Comparison of ENCODE assay signal across 11 mouse cellular contexts in genomic region chr10:90729527-90729926, GRCm38 (mm10).
DNase-seq lines count a peak whose midpoint lies in the region; ATAC-seq and TF ChIP-seq lines count a peak whose summit lies in the region.
"Had no signal": no experiment of that assay in that cellular context is flagged by ENCODE, and none has a peak within 500 bp of the region (broad histone marks: within the 10 kb centered on the region; RNA-seq: fewer than 3 reads in every experiment).

No protein-coding gene starts in this region.

- H3K4me2 ChIP-seq in limb, embryonic 14.5 days (replicated peaks; ENCODE audit: low read depth, low read length, severe bottlenecking): no peak overlapping the region
- H3K4me2 ChIP-seq in neural tube, embryonic 15.5 days: peak overlapping the region; percentile 64

- TF ChIP-seq POLR2A in limb, embryonic 14.5 days (IDR thresholded peaks at IDR 0.05; ENCODE audit: borderline replicate concordance, extremely low read depth, insufficient read depth, insufficient read length): no peak

- no peak for DNase-seq in cerebellum, postnatal 4 days (ENCODE audit: low spot score in 2 of 2)
- DNase-seq in limb, embryonic 14.5 days (ENCODE audit: low spot score): no peak
- DNase-seq in limb, embryonic 10.5 days (ENCODE audit: low spot score): no peak
- peak; percentile 33 to 44 for DNase-seq in cerebellum, postnatal 36 days
- no peak for DNase-seq in thymus, adult 18-20 months
- no peak for DNase-seq in heart, postnatal 36 days

- 0 out of 2 replicates have a peak, but pooled peaks have one; percentile 43 for ATAC-seq in cerebellum, adult (ENCODE audit: insufficient number of reproducible peaks, low FRiP score, low TSS enrichment)
- peak; percentile 14; the same call in 1 of the 2 replicates for ATAC-seq in limb, embryonic 14.5 days (ENCODE audit: low FRiP score, low read depth)
- ATAC-seq in neural tube, embryonic 15.5 days (ENCODE audit: low FRiP score): no peak
- ATAC-seq: inflammation-experienced regulatory T-cells, adult 6 months had no signal

- H3K4me1 ChIP-seq in limb, embryonic 14.5 days (ENCODE audit: control insufficient read depth, insufficient read depth, low read length): no peaks in the 10 kb centered on the region
- H3K4me1 ChIP-seq in limb, embryonic 10.5 days: peaks cover 4% of the 10 kb centered on the region; the same call in 1 of the 2 replicates
- peaks cover 15% of the 10 kb centered on the region for H3K4me1 ChIP-seq in neural tube, embryonic 15.5 days

- no peak overlapping the region for H3K9ac ChIP-seq in limb, embryonic 14.5 days (ENCODE audit: low read depth, low read length, severe bottlenecking)
- H3K9ac ChIP-seq in neural tube, embryonic 15.5 days (replicated peaks): no peak overlapping the region
- H3K9ac ChIP-seq: limb, embryonic 12.5 days had no signal

- no peak overlapping the region for H3K27ac ChIP-seq in limb, embryonic 14.5 days (replicated peaks; ENCODE audit: low read depth, low read length)
- H3K27ac ChIP-seq in limb, embryonic 10.5 days: no peak overlapping the region
- H3K27ac ChIP-seq in neural tube, embryonic 15.5 days (replicated peaks): no peak overlapping the region
- H3K27ac ChIP-seq: gastrocnemius, adult 2 months; limb, embryonic 12.5 days had no signal

- H3K36me3 ChIP-seq in limb, embryonic 14.5 days (ENCODE audit: control insufficient read depth, insufficient read depth, low read length): no peaks in the 10 kb centered on the region
- no peaks in the 10 kb centered on the region for H3K36me3 ChIP-seq in limb, embryonic 10.5 days
- H3K36me3 ChIP-seq in neural tube, embryonic 15.5 days: no peaks in the 10 kb centered on the region
- H3K36me3 ChIP-seq: limb, embryonic 12.5 days had no signal

- 39% methylated on average over 10 of the region's 10 CpGs for WGBS in limb, embryonic 14.5 days
- WGBS in limb, embryonic 10.5 days: 66% methylated on average over 10 of the region's 10 CpGs
- WGBS in neural tube, embryonic 15.5 days: 51% methylated on average over 10 of the region's 10 CpGs

- intact Hi-C loops in heart, postnatal 36 days (cut with DNase I): loop anchor here (1.0 to 10.0 kb wide), 3 partner anchors 305 to 505 kb away; no protein-coding TSS in a partner anchor

- no peak overlapping the region for H3K4me3 ChIP-seq in limb, embryonic 14.5 days (replicated peaks; ENCODE audit: low read length)
- no peak overlapping the region for H3K4me3 ChIP-seq in limb, embryonic 10.5 days
- H3K4me3 ChIP-seq in neural tube, embryonic 15.5 days (replicated peaks): no peak overlapping the region
- H3K4me3 ChIP-seq: limb, embryonic 12.5 days had no signal

- H3K9me3 ChIP-seq in limb, embryonic 14.5 days (ENCODE audit: control insufficient read depth, low read length): no peaks in the 10 kb centered on the region
- no peaks in the 10 kb centered on the region for H3K9me3 ChIP-seq in limb, embryonic 10.5 days (replicated peaks)
- H3K9me3 ChIP-seq in neural tube, embryonic 15.5 days (replicated peaks): no peaks in the 10 kb centered on the region
- H3K9me3 ChIP-seq: limb, embryonic 12.5 days had no signal

- H3K27me3 ChIP-seq in limb, embryonic 14.5 days (ENCODE audit: control insufficient read depth, insufficient read depth, low read length): no peaks in the 10 kb centered on the region
- peaks cover 13% of the 10 kb centered on the region for H3K27me3 ChIP-seq in limb, embryonic 10.5 days (ENCODE audit: low read depth, poor library complexity, severe bottlenecking)
- H3K27me3 ChIP-seq in neural tube, embryonic 15.5 days (replicated peaks): peaks cover 2% of the 10 kb centered on the region; the same call in 1 of the 2 replicates

Comparison
In these comparisons a context has a peak if more than half of its experiments do, and no peak if none do; other contexts are left out.
1. DNase-seq: peak in cerebellum, postnatal 36 days (2 of 2); none in cerebellum, postnatal 4 days (0 of 2), limb, embryonic 14.5 days (single experiment), limb, embryonic 10.5 days (single experiment), thymus, adult 18-20 months (0 of 2) and heart, postnatal 36 days (0 of 2).